Mouse (Mus musculus) left cerebral cortex, adult 8-10 months (tissue): Measurements from ENCODE around the gene Tdrd7. TPM values are rescaled to one million over a fixed set of nuclear protein-coding genes. Genes with fewer than 3 reads are reported as not detected.

Experiments used
- DNase-seq, 2 experiments: peaks; one replicate each; pipeline ENCODE4 v3.0.0; 2022; ENCODE audit warnings: low spot score in 2 of 2
- total RNA-seq, 4 experiments: library from RNA; stranded (reverse); gene quantifications; 2 replicates each; pipeline ENCODE4 v1.2.4; 2022

Gene Tdrd7
- total RNA-seq, 4 experiments from 2014 or later, result 29.8 to 38.7 (median 33.5) TPM

DNA sequence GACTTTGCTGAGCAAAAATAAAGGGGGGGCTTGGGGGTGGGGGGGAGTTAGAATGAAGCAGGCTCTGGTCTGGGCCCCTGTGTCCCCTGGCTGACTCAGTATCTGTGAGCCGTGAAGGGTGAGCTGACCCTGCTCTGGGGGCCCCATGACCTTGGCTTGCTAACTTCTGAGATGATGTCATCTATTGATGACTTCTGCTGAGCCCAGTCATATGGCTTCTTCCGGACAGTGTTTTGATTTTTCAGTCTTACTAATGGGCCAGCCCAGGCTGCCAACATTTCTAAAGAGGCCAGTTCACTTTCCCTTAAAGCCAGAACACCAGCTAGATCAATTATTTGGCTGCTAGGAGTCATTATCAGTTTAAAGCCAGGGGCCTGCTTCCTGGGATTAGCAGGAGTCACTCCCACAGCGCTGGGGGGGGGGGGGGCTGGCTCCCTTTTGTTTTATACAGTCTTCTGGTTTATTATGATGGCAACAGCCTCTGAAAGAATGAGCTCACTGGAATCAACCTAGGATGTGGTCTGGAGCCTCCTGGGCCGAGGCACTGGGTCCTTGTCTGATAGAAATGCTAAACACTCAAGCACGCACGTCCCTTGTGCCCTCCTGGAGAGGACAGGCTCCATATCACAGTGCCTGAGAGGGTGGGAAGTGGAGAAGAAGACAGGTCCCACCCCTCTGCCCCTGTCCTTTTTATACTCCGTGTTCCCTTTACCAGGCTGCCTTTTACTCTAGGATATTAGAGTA, 76.8 kb downstream of the Tdrd7 start:
- DNase-seq, result no peak

DNA sequence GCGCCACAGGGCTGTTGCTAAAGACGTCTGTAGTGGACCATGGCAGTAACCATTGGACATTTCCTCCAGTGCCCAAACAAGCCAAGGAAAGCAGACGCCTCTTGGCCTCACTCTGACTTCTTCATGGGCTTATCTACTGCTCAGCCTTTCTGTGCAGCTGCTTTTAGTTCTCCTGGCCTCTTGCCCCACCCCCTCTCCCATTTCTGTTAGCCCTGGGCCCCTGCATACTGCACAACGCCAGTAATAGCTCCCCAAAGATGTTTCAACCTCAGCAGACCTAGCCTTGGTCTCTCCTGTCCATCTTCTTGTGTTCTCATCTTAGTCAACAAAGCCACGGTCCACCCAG, 77.3 kb downstream of the Tdrd7 start:
- no peak for DNase-seq

DNA sequence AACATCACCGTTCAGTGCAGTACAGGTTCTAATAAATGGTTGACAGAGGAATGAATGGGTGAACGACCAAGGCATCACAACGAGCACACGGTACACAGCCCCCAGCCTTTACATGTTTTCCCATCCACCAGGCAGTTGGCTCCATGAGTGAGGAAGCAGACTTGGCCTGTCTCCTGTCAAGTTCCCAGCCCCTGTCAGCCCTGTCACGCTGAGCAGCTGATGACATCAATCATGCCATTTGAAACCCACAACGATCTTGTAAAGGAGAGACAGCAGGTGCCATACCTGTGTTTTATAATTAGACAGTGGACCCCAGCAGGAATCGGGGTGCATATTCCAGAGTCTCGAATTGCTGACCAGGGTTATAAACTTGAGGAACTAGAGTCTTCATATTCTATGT, 78.2 kb downstream of the Tdrd7 start:
- no peak for DNase-seq

DNA sequence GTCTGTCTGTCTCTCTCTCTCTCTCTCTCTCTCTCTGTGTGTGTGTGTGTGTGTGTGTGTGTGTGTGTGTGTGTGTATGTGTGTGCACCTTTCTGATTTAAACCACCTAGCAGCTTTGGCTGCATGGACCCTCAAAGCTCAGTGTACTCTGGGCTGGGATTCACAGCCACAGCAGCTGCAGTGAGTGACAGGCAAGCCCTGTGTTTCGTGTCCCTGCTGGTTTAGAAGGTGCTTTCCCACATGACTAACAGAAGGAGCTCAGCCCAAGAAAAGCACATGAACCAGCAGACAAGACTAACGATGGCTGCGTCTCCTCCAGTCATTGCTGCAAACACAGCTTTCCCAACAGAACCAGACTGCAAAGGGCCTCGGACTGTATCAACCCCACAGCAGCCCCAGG, 82.8 kb downstream of the Tdrd7 start:
- no peak for DNase-seq

DNA sequence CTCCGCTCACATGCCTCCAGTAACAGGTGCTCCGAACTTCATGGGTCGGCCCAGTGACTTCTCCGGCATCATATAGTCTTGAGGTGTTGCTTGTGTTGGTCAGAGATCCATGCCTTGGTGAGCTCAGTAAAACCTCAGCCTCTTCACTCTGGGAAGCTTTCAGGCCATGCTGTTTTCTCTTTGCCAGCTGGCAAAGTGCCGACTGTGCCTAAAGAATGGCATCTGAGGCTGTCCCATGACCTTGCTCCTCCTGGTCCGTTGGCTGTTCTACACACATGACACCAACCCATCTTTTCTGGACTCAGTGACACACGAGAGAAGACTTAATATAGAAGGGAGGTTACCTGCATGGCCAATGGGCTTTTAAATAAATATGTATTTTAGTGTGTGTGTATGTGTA, 83.3 kb downstream of the Tdrd7 start:
- DNase-seq, result no peak

DNA sequence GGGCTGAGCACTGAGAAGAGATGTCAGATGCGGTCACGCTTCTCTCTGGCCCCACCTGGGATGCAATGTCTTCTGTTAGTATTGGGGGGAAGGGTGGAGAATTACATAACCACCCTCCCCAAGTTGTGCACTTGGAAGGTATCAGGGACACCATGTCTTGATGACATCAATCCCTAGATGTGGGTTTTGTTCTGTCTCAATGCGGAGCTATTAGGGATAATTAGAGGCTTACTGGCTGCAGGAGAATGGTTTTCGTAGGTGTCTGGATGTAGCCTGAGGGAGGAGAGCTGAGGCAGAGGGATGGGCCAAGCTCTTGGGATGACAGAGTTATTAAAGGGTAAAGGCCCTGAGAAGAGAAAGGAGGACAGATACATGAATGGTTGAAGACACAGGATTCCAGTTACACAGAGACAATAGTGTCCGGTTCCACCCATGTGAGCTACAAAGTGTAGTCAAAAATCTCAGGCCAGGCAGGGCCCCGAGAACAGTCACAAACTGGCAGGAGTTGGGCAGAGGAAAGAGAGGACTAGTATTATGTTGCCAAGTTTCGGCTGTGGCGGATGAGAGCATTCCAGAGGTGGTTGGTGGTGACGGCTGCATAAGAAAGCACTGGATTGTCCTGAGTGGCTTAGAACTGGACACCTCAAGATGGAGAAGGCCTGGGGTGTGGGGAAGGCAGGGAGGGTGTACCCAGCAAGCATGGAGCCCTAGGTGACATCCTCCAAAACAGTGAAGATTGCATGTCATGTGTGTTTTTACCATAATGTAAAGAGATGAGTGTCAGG, 88.4 kb downstream of the Tdrd7 start:
- no peak for DNase-seq

DNA sequence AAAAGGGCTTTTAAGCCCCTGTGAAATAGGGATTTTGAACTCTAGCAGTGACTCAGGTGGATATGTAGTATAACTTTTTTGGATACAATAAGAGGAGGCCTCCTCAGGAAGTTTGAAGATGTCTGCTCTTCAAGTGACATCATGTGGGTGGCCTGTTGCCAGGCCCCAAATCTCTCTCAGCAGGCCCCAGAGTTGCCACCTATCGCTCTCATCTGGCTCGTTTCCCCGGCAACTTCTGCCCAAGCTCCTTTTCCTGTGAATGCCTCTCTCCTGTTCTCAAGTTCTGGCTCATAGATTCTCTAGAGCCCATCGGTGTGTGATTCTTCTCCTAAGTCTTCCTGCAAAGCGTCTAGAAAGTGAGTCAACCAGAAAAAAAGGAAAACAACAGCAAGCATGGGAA, 91.0 kb downstream of the Tdrd7 start:
- no peak for DNase-seq

DNA sequence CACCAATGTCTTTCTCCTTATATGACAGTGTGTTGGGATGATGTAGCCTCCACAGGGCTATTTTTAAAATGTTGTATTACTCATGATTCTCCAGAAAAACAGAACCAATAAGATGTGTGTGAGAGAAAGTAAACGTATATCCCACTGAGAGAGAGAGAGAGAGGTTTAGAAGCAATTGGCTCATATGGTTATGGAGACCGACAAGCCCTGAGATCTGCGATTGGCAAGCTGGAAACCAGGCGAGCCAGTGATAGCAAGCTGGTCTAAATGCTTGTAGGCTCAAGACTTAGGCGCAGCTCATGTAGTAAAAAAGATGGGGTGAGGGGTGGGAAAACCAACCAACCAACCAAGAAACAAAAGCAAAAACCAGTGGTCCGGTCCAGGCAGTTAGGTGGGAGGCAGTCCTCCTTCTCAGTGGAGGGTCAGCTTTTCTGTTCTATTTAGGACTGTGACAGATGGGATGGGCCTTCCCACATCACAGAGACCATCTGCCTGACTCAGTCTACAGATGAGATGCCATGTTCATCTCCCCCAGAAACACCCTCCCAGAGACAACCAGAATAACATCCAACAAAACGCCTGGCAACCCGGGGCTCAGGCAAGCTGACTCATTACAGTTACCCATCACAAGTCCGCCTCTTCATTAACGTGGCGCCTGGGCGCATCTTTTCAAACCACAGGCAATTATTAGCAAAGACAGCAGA, 96.3 kb downstream of the Tdrd7 start:
- DNase-seq, result peak; percentile 58 to 96

DNA sequence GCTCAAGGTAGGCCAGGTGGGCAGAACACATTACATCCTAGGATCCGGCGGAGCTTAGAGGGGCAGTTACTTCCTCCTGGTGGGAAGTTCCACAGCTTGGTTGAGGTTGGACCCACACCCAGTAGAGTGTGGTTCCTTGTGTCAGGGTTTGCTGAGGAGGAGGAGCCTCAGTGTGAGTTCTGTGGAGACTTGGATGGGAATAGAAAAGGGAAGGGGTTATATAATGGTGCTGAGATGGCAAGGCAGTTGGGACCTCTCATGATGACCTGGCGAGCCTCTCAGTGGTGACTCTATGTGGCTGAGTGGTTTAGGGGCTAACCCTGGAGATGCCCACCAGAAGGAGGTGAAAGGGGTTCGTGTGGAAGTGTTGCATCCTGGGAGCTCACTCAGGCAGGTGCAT, 98.7 kb downstream of the Tdrd7 start:
- no peak for DNase-seq

DNA sequence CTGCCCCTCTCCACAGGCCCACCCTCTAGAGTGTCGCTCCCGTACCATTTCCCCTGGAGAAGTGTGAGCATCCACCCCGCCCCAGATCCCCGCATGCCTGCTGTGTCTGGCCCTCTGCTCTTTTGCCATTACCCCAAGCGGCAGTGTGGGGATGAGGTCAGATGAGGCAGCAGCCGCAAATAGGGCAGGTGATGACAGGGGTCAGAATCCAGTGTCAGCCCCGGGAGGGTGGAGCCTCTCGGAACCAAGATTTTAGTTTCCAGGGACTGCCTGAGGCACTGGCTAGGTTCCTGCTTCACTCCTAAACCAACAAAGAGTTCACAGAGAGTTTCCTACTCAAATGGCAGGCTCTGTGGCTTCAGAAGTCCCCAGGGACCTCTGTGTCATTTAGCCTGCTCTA, 99.1 kb downstream of the Tdrd7 start:
- DNase-seq, result no peak

DNA sequence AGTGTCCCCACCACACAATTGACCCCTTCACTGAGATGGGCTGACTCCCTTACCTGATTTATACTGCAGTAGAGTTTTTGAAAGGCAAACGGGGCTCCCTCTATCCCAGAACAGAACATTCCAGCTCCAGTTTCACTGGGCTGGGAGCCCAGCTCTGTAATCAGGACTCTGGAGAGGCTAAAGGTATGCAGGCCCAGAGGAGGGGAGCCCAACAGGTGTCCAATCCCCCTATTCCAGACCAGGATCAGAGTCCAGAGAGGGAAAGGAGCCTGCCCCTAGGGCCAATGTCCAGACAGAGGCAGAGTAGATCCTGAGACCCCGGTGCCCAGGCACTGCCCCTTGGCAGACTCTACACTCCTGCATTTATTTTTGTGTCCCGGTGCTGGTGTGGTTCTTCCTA, 99.8 kb downstream of the Tdrd7 start:
- DNase-seq, result no peak

DNA sequence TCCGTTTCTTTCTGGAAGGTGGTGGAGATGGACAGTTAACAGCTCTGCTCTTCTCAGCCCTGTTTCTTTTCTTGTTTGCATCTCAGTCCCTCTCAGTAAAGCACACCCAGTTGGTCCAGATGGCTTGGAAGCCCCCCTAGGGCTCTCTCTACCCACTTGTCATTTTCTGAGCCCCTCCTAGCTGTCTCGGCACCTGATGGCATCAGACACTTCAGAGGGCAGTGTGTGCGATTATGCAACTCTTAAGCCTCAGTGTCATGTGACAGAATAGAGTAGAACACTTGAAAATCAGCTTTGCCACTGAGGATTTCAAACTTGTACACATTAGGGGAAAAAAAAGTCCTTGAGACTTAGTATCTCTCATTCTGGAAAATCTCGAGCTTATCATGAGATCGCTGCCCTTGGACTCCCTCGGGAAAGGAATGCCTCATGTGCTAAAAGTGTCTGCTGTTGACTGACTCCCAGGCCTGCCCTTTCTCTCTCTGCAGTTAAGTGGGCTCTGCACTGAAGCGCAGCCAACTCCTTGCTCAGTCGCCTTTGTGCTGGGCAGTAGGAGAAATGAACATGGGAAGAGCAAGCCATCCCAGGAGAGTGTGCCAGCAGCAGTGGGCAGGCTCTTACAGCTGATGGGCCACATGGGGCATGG, 100.7 kb downstream of the Tdrd7 start:
- DNase-seq, result no peak

DNA sequence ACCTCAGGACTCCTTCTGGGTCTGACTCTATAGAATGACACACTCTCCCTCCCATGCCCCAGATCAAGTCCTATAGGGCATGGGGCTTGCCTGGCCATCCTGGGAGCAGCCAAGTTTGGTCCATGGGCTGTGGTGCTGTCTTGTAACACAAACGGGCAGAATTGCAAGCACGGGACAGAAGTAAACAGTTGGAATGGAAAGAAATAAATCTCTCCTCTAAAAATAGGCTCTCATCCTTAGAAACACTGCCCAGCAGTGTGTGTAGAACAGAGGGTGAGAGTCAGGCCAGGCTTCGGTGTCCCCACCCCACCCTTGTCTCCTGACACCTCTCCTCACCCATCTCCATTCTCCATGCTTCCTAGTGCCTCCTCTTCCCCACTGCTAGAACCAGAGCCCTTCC, 102.9 kb downstream of the Tdrd7 start:
- DNase-seq, result no peak

DNA sequence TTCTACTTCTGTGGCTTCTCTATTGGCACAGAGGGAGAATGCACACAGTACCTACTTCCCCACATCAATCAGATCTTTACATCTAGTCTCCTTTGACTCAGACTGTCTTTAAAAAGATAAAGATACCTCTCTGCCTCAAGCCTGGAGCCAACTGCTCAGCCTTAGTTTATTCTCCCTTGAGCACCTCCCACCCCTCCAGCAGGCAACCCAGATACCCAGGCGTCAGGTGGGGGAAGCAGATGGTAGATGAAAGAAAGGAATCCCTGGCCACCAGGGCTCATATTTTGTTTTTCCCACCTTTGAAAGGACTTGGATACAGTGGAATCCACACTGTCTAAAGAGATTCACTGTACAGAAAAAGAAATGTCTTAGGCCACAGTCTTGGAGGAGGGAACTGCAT, 103.4 kb downstream of the Tdrd7 start:
- peak in 1 of 2 experiments; percentile 65 for DNase-seq

DNA sequence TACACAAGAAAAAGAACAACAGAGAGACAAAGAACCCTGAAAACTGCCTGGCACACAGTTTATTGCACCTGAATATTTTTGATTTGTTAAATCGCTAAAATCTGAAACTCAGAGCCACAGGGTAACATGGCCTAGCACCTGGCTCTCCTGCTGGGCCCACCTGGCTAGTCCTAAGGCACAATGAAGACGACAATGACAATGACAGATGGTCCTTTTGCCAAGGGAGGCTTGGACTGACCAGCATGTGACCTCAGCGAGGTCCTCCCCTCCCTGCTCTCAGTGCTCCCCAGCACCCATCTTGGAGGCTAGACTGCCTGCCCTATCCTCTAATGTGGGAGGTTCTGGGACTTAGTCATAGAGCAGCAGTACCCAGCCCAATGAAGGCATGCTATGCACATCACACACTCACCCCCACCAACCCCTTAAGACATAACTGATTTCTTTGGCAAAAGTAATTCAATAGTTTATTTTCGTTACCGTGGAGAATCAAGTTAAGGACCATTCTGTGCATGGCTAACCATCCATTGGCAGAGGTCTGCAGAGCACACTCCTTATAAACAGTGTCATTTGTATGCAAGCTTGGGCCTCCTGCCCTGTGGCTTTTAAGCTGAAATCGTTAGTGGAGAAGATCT, 104.8 kb downstream of the Tdrd7 start:
- DNase-seq, result no peak

DNA sequence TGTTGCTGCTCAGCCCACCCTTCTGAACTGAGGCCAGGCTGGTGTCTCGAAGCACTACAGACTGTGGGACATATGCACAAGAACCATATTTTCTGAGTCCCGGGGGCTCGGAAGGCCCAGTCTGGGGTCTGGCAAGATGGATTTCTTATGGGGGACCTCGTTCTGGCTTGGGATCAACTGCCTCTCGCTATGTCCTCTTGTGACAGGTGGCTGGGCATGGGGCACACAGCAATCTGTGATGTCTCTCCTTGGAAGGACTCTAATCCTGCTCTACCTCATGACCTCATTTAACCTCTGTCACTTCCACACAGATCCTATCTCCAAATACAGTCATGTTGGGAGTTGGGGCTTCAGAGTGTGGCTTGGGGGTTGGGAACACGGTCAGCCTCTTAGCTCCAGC, 107.5 kb downstream of the Tdrd7 start:
- DNase-seq, result no peak

DNA sequence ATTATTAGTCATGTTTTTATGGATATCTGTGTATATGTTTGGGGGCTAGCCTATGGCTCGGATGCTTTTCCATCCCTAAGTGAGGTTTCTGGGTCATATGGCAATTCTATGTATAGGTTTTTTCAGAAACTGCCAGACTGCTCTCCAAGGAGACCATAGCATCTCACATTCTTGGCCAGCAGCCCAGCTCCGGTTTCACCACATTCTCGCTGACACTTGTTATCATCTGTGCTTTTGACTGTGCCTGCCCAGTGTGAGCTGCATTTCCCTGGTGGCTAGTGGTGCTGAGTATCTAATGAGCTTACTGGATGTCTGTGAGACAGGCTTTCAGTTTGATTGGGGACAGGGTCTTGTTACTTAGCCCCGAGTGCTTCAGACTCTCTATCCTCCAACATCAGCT, 108.6 kb downstream of the Tdrd7 start:
- peak in 1 of 2 experiments; percentile 62 for DNase-seq

DNA sequence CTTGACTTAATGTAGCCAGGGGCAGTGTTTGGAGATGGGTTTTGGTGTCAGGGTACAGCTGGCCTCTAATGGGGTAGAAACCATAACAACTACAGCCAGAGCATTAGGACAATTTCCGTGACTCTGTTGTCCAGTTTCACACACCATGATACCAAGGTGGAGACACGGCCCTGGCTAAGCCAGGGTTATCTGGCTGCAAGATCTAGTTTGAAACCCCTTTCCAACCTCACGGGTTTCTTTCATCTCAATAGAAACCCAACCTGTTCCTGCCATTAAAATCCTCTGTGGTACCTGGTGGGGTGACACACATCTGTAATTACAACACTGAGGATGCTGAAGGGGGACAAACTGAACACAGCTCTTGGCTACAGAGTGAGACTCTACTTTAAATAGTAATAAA, 110.5 kb downstream of the Tdrd7 start:
- DNase-seq, result no peak

DNA sequence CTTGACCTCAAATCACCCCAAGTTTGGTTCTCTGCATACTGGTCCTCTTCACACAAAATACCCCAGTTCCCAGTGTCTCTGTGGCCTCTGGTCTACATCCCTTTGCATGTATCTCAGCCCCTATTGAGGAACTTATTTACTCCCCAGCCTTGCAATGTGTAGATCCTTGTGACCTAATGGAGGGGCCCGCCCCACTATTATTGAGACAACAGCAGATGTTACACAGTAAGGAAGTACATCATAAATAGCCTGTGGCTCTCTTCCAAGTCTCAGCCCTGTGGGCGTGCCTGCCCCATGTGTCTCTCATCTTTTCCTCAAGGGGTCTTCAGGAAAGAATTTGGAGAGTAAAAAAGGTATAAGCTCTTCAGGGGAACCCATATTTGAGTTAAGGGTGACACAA, 111.8 kb downstream of the Tdrd7 start:
- no peak for DNase-seq

DNA sequence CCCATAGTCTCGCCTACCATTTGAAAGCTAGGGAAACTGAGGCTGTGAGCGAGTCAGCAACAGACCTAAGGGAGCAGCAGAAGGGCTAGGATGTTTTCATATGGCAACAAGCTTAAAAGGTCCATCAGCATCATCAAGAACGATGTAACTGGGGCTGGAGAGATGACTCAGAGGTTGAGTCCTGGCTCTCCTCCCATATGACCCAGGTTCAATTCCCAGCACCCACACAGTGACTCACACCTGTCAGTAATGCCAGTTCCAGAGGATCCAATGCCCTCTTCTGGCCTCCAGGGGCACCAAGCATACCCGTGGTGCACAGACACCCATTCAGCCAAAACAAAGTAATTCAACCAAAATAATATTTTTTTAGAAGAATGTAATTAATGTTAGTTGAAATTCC, 115.1 kb downstream of the Tdrd7 start:
- no peak for DNase-seq

DNA sequence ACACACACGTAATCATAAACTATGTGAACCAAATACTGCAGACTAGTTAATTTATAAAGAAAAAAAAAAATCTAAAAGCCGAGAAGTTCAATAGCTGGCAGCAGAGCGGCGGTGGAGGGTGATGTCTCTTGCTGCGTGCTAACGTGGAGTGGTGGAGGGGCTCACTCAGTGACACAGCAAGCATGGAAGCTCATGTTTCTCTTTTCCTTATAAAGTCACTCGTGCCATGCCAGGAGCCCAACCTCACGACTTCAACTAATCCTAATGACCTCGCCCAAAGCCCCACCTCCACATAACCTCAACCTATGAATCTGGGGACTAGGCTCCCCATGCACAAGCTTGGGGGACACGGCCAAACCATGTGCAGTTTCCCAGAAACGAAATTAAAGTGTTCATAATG, 117.4 kb downstream of the Tdrd7 start:
- DNase-seq, result no peak
